Mouse (Mus musculus): ENCODE data around the gene Tbccd1.

The Tbccd1 gene

GRCm38 (mm10) chr16:22857431-22858113 lies at the start of gene Tbccd1, which contains the start of gene Dnajb11:
Tbccd1 (minus strand) TSS chr16:22857669.
Dnajb11 (plus strand) TSS chr16:22857845.
- DNase-seq (ENCODE audit: low read depth) = peak; percentile 99

DNA sequence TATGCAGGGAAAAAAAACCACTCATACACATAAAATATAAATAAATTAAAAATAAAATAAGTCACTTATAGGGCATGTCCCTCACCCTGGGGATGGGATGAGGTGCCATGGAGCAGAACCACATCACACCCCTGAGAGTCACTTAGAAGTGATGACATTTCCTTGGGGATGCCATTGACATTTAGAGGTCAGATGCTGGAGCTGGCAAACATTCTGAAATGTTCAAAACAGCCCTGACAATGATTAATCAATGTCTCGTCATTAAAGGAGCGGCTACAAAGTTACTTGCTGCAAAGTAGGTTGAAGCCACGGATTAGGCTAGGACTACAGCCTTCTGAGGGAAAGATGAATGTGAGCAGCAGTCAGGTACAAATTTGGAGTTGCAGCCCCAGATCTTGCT lies 43.9 kb upstream of the Tbccd1 start:
- no peak for DNase-seq (ENCODE audit: low read depth)

DNA sequence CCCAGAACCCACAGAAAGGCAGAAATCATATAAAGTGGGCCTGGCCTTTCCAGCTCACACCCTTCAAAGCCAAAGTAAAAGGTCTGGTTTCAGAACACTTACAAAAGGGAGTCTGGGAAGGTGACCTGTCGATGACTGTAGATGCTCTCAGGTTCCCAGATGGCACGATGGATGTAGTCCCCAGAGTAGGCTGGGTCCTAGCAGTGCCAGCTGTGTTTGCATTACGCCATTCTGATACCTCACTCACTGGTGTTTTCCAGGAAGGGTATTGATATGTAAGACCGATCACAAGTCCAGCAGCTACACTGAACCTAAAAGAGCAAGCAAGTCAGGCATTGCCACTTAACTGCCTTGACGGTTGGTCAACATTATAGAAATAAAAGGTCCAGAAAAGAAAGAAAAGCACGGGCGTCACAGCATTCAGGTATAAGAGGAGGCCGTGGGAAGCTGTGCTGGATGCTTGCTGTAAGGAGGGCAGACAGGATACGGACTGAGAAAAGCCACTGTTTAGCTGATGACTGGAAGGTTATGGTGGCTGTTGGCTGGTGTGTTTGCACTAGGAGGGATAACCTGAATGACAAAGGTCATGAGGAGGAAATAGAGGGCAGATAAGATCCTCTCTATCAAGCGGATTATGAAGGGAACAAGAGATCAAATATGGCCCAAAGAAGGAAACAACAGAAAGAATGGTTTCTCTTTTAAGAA lies 42.5 kb upstream of the Tbccd1 start:
- DNase-seq (ENCODE audit: low read depth) = no peak

- DNase-seq (ENCODE audit: low read depth) = peak; percentile 47
These were observed 41.9 kb upstream of the Tbccd1 start for GRCm38 (mm10) chr16:22899346-22899745.

DNA sequence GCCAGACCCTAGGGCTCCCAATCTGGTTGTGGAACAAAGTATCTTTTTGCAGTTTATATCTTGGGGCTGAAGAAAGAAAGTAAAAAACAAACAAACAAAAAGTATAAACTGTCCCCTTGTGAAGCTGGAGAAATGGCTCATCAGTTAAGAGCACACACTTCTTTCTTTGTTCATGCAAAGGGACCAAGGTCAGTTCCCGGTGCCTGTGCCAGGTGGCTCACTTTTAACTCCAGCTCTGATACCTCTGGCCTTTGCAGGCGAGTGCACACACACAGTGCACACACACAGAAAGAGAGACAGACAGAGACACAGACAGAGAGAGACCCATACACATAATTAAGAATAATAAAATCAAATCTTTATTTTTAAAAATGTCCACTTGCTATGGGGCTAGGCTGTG lies 39.1 kb upstream of the Tbccd1 start:
- DNase-seq (ENCODE audit: low read depth) = no peak

- no peak for DNase-seq (ENCODE audit: low read depth)
These were observed 36.6 kb upstream of the Tbccd1 start for GRCm38 (mm10) chr16:22894095-22894494.

DNA sequence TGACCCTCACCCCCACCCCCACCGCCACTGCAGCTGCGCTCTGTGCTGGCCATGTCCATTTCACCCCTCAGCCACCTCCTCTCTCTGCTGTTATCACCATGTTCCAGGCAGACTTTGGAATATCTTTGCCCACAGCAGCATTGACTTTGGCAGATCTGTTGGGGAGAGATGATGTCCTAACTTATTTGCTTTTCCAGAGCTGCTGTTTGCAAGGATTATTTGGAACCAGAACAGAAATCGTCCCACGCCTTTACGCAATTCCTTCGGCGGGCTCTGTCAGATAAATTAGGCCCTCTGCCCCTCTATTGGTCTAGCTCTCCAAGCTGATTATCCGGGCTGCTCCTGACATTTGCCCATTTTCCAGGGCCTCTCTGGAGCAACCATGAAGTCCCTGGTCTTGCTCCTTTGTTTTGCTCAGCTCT lies 34.3 kb upstream of the Tbccd1 start:
- DNase-seq (ENCODE audit: low read depth) = no peak

DNA sequence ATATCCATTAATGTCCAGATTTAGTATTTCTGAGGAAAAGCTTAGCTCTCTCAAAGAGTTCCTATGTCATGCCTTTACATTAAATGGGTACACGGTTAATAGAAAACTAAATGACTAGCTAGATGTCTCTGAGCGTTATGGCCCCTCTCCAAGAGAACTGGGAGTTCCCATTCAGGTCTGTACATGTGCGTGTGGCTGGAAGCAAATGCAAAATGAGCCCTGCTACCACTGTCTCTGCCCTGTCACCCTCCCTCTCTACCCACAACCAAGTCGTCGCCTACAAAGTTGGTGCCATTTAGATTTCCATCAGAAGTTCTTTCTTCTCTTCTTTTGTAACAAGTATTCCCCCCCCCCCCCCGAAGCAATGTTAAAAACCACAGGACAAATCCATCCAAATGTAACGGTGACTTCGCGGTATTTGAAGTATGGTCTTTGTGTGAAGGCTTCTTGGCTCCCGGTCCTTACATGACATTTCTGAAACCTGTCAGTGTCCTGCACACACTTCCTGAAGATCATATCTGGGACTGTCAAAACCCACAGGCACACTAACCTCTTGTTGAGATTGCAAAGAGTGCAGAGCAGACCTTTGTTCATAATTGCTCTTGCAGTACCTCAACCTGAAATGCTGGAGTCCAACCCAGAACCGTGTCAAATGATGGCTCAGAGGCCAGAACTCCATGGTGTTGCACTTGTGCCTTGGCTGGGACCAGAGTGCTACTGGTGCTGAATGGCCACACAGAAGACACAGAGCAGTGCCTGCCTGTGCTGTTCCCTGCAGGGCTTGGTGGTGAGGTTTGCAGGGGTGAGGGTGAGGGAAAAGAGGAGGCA lies 33.4 kb upstream of the Tbccd1 start, which contains the start of gene Ahsg:
Gene Ahsg, plus strand, starts transcription at position 595 of the 828 bp plus-strand sequence.
- DNase-seq (ENCODE audit: low read depth) = peak; percentile 78

GRCm38 (mm10) chr16:22889716-22890115 lies 32.2 kb upstream of the Tbccd1 start:
- no peak for DNase-seq (ENCODE audit: low read depth)

- no peak for DNase-seq (ENCODE audit: low read depth)
These were observed 31.4 kb upstream of the Tbccd1 start for GRCm38 (mm10) chr16:22888835-22889234.

GRCm38 (mm10) chr16:22886726-22887125 lies 29.3 kb upstream of the Tbccd1 start:
- DNase-seq (ENCODE audit: low read depth) = no peak

- DNase-seq (ENCODE audit: low read depth) = no peak
These were observed 27.9 kb upstream of the Tbccd1 start for GRCm38 (mm10) chr16:22885356-22885755.

DNA sequence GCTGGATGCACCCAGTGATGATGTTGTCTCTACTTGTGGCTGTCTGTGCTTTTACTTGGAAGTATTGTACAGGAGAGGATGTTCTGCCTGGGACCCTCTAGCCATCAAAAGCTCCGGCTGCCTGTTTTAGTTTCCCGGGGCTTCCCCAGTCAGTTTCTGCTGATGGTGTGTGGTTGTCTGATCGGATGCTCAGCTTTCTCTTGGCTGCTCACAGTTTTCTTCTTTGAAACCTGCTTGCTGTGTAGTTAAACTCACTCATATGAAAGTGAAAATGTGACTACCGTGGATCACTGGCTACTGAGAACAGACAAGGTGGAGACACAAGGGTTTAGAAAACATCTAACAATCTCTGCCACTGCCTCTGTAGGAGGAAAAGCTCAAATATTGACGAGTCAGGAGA lies 26.0 kb upstream of the Tbccd1 start:
- no peak for DNase-seq (ENCODE audit: low read depth)

GRCm38 (mm10) chr16:22881487-22881886 lies 24.0 kb upstream of the Tbccd1 start:
- DNase-seq (ENCODE audit: low read depth) = peak; percentile 43

DNA sequence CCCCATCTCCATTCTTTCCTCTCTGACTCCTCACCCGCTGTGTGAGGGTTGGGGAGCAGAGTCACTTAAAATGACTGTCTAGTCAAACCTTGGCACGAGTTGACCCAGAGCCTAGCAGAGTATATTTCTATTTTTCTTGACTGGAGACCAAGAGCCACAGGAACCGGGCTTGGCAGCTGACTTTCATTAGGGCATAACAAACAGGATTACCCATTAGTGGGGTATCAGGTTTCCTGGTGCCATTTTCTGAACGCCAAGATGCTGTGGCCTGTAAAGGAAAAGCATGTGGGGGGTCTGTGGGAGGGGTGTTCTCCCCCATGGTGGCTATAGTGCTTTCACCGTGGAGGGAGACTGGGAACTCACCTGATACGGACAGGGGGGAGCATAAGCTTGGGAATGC lies 23.4 kb upstream of the Tbccd1 start:
- no peak for DNase-seq (ENCODE audit: low read depth)

DNA sequence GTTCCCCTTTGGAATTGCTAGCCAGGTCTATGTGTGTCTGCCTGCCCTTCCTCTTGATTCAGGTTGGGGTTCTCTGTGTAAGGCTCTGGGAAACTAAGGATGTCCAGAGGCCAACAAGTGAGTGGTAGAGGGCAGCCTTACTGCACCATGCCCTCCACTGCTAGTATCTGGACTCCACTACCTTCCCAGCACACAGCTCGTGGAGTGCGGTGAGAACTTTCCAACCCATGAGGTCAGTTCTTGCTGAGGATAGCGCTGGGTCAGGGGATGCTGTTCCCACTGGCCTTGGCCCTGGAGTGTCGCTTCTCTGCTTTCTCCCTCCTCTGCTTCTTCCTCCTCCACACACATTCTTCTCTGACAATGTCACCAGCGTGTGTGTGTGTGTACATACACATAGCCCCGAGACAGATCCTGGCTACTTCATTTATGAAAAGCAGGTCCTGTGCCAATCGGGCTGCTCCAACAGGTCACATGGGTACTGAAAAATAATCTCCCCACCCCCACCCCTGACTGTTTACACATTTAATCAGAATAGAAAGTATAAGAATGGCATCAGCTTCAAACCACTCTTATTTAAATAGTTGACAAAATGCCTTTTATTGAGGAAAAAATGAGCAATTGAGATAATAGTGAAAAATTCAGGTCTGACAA lies 22.6 kb upstream of the Tbccd1 start:
- DNase-seq (ENCODE audit: low read depth) = no peak

DNA sequence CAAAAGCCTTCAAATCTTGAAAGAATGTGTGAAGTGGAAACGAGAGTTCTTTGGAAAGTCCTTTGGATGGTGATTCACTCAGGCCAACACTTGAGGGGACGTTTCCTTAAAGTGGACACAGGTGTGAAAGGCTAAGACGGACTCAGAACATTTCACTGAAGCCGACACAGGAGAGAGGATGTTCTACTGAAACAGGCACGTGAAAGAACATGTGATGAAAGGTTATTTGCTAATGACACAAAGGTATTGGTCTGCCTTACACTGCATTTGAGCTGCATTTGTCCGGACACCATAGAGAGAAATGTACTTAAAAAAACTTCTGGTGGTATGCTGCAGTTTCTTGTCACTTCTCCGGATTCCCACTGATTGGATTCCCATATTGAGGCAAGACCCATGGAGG lies 21.2 kb upstream of the Tbccd1 start:
- no peak for DNase-seq (ENCODE audit: low read depth)

GRCm38 (mm10) chr16:22877660-22878390 lies 20.4 kb upstream of the Tbccd1 start:
- no peak for DNase-seq (ENCODE audit: low read depth)

DNA sequence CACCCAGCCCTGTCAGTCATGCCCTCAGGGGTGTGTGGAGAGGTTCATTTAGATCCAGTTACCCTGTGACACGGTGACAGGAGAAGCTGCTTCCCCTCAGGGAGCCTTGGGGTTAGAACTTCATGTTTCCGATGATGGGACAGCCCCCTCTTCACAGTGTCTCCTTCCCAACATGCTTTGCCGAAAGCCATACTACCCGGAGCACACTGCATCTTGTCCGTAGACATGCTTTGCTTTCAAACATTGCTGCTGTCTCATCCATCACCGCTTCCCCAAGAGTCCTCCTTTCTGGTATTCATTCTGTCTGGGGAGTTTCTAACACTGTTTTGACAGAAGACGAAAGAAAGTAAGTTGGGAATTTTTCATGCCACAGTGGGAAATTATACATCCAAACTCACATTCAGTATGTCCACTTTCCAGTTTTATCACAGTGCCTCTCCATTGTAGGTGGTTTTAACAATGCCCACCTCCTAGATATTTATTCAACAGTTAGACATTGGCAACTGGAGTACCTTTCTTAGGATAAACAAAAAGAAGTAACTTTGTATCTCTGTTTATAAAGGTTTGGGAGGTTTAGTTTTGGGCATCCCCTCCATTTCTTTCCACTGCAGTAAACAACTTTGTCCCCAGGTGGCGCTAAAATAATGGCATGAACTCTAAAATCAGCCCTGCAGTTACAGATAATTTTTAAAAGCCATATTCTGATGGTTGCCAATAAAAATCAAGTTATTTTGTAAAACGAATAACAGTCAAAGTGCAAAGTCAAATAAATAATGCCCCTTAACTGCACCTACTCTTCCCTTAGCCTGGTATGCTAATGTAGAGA lies 19.0 kb upstream of the Tbccd1 start:
- DNase-seq (ENCODE audit: low read depth) = peak; percentile 20

GRCm38 (mm10) chr16:22873369-22873768 lies 15.9 kb upstream of the Tbccd1 start:
- no peak for DNase-seq (ENCODE audit: low read depth)

GRCm38 (mm10) chr16:22872397-22872796 lies 14.9 kb upstream of the Tbccd1 start:
- DNase-seq (ENCODE audit: low read depth) = no peak

All from 416B (cell line).